Mouse (Mus musculus): Measurements from ENCODE around the gene Ing4.

- TF ChIP-seq POLR2A (IDR thresholded peaks at IDR 0.05; ENCODE audit: low read depth, low read length) (no peak), CTCF (conservative IDR thresholded peaks at IDR 0.05; ENCODE audit: insufficient read depth, insufficient read length, low read depth, low read length) (no peak)
These were observed 40.5 kb upstream of the Ing4 start for GRCm38 (mm10) chr6:124999091-124999490.

All from kidney, adult 2 months (tissue).